Mouse (Mus musculus) ovary, postnatal 36 days (tissue): ENCODE data around the gene St8sia1.
"Not testable (repeated sequence)": the region's sequence is repeated elsewhere in the genome, so short reads cannot be mapped to it uniquely, and the experiment has no call there.

Experiments
- DNase-seq: peaks from one replicate; pipeline ENCODE4 v3.0.0; 2022; ENCODE audit warnings: low spot score, mixed read lengths

Gene St8sia1

DNA sequence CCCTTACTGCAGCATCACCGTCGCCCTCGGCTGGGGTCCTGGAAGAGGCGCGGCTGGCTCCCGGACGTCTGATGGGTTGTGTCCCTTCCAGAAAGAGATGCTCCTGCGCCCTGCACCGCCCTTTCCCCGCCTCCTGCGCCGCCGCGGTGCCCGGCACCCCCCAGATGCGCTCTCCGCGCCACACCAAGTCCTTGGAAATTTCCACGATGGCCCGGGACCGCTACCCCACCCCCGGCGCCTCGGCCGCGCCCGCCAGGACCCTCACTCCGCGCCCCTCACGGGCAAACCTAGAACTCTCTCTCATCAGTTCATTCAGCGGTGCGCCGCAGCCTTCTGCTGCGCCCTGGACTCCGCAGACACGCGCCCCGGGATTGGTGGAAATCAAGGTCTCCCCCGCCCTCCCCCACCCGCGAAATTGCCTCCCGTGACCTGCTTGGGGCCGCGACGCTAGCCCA lies at the start of gene St8sia1:
Gene St8sia1 (minus strand): TSS at position 377 of the 455 bp plus-strand sequence.
- DNase-seq: peak; percentile 14

DNA sequence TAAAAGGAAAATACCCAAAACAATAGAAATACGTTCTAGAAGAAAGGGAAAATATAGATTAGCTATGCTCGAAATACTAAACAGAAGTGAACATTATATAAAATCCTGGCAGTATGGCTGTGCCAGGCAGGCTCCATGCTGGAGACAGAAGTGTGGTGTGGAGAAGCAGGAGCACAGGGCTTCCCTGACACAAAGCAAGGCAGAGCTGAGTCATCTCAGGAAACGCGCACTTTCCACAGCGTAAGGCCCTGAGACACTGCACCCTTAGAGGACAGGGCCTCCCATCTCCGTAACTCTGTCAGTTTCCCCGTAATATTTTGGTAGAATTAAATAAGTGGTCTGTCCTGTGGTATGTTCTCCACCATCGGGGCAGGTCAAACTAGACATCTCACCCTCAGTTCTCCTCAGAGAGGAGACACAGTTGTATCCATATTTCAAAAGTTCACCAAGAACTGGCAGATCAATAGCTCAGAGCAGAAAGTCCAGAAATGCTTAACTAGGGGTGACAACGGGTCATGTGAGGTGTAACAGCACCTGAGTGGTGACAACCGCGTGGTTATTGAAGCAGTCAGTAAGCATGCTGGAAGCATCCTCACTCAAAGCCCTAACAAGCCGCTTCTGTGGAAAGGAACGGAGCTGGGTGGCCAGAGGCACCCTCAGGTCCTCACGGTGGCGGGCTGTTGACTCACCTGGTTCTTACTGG lies 48.4 kb upstream of the St8sia1 start:
- no peak for DNase-seq

DNA sequence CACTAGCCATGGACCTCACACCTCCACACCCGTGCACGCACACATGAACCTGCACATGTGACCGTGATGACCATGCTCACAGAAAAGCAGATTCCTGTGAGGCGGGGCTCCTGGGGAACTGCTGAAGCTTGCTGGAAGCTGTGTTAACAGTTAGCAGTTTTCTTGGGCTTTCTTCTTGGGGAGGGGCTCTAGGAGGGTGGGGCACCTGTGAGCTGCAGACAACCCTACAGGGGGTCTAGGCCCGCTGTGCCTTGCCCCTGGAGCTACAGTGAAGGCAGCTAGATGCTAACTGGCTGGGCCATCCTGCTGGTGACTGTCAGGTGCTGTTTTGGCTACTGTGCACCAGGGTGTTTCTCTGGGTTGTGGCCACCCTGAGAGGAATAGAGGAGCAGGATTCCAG lies 44.6 kb upstream of the St8sia1 start:
- no peak for DNase-seq

DNA sequence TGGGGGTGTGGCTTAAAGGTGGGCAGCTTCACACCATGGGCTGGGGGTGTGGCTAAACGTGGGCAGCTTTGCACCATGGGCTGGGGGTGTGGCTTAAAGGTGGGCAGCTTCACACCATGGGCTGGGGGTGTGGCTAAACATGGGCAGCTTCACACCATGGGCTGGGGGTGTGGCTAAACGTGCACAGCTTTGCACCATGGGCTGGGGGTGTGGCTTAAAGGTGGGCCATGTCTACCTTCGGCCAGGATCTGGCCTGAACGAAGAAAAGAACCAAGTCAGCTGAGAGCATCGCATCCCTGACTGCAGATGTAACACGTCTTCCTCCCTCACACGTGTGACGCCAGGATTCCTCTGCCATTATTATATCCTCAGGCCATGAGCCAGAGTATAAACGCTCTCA lies 41.0 kb upstream of the St8sia1 start:
- DNase-seq: not testable (repeated sequence)

DNA sequence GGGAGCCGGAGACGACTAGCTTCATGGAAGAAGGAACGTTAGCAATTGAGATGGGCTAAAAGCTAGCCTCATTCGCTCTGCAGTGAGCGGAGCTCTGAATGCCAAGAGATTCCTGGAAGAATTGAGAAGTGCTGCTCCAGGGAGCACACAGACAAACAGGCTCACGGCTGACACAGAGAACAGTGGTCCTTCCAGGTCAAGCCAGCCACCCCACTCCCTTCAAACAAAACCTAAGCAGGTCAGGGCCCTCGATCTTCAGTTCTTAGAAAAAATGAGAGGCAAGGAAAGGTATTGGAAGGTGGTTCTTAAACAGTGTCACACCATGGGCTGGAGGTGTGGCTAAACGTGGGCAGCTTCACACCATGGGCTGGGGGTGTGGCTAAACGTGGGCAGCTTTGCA lies 40.5 kb upstream of the St8sia1 start:
- no peak for DNase-seq

DNA sequence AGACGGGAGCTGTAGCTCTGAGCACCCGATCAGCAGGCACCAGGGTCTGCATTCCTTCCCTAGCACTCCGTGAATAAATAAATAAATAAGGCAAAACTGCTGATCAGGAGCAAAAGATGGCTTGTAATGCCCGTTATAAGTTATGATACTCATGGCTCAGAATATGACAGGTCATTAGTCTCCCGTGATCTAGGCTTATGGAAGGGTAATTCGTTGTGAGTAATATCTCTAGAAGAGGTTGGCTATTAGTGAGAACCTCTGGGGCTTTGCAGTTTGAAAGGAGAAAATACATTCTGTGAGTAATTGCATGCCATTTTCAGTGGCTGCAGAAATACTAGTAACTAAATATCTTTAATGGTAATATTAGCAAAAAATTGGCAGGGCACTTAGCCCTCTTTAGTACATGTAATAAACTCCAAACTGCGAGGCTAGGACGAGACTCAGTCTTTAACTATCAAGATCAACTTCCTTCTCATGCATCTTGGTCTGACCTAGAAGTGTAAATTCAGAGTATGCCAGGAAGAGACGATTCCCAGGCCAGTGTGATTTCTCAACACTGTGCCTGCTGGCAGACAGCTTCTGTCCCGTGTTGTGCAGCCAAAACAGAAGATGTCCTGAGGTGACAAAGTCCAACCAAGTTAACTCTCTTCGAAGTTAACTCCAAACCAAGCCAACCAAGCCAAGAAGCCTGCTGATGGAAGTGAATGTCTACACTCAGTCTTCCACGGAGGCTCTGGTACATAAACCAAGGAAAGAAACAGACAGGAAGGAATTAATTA lies 34.2 kb upstream of the St8sia1 start:
- no peak for DNase-seq

DNA sequence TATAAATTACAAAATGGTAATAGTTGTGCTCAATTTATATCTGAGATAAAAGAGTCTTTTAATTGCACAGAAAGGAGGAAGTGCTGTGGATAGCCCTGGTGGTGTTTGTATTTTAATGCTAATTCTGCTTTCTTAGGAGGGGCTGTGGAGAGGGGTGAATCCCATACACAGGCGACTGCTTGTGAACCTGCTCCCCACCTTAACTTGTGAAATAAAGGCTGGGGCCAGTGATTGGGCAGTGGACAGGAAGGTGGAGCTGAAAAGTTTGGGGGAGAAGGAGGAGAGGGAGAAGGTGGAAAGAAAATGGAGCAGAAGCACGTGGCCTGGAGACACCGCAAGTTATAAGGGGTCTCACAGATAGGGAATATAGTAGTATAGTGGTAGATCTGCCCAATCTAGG lies 32.6 kb upstream of the St8sia1 start:
- no peak for DNase-seq

DNA sequence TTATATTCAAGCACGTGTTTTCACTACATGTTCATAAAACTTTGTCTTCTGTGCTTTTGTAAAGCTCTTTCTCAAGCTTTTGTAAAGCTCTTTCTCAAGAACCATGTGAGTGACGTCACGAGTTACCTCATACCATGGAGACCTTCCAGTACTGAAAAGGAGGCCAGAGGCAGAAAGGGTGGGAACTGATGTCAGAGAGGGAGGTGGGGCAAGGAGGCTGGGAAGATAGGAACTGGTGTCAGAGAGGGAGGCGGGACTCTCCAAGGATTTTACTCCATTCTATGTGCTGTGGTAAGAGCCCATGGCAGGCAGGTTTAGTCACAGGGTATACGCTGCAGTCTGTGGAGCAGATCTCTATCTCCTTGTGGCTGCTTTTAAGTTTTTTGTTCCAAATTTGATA lies 31.3 kb upstream of the St8sia1 start:
- no peak for DNase-seq

DNA sequence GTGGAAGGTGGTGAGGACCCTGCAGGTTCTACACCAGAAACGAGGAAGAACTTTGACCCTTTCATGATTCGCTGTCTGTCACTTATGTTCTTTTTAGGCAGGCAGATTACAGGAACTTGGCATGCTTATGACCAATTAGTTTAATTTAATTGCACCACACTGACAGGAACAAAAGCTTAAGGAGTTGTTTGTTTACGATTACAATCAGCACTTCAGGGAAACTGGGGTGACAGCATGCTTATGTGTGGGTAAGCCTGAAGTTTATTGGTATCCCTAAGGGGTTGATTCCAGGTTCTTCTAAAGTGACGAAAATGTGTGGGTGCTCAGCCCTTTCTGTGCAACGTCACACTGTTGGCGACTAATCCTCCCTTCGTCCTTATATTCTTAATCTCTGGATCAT lies 30.6 kb upstream of the St8sia1 start:
- DNase-seq: no peak

DNA sequence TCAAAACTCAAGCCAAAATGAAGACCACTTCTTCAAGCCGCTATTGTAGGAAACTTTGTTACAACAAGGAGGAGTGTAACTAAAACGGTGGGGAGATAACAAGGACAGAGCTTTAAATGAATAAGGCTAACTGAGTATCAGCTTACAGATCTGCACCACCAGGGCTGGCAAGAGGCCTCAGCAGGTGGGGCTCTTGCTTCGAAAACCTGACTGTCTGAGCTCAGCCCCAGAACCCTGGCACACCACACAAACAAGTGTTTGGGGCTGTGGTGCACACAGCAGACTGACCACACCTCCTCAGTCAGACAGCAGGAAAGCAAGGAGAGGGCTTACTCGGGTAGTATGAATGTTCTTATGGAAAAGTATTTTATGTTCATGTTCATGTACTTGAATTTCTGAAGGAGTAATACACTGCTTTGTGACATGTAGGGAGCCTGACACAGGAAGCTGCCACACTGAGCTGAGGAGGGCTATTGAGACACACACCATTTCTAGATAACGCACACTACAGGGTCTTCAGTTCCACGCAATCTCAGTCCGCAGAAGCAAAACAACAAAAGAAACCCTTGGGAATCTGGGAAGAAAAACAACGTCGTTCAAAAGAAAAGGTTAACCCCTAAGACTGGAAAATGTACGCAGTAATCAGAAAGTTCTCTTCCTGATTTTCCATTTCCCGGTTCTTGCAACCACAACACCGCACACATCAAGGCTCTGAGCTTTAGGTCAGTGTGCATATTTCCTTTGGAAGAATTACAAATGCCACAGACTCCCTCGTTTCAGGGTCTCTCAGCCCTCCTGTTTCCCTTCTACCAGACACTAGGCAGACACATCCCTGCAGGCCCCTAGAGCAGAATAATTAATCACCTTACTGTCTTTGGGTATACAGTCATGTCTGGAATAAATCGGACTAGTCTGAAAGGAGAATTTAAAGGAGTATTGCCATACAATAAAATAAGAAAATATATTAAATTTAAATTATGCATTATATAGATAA lies 29.8 kb upstream of the St8sia1 start:
- no peak for DNase-seq

DNA sequence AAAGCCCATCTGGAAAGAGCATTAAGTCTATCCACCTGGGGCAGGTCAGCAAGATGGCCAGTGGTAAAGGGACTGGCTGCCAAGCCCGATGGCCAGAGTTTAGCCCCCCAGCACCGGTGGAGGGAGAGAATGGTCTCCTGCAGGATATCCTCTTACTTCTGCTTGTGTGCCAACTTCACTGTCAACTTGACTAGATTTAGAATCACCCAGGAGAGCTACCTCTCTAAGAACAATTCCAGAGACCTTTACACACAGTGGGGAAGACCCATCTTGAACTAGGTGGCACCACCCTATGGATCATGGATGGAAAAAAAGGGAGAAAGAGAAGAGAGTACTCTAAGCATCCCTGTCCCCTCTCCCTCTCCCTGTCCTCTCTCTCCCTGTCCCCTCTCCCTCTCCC lies 28.7 kb upstream of the St8sia1 start:
- DNase-seq: no peak

DNA sequence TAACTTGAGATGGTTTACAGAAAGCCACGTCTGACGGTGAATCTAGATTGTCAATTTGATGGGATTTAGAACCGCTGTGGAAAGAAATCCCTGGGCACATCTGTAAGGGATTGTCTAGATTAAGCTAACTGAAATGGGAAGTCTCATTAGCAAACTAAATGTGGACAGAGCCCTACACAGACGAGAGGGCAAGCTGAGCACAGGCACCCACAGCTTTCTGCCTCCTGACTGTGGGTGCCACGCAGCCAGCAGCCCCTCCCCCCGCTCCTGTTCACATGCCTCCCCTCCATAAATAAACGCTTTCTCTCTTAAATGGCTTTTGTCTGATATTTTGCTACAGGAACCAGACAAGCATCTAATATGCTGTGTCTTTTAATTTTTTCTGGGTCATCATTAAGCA lies 27.8 kb upstream of the St8sia1 start:
- no peak for DNase-seq

DNA sequence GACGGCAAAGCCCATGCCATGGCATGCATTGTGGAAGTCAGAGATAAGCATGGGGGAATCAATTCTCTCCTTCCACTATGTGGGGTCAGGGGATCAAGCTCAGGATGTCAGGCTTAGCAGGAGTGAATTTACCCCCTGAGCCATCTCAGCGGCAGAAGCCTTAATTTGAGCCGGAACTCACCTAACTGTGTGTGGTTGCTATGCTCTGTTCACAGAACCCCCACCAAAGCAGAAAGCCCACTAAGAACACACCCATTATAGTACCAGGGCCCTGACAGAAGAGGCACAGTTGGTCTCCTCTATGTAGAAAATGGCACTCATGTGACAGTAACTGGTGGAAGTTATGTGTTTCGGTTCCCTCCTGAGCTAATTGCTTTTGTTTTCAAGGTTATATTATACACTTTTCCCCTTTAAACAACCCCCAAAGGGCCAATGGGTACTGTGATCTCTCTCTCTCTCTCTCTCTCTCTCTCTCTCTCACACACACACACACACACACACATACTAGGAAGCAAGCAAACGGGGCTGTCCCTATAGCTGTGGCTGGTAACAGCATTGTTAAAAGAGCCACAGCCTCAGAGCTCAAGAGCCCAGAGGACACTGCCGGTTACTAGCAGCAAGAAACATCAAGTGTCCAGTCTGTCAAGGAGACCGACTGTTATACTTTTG lies 27.3 kb upstream of the St8sia1 start:
- DNase-seq: no peak

DNA sequence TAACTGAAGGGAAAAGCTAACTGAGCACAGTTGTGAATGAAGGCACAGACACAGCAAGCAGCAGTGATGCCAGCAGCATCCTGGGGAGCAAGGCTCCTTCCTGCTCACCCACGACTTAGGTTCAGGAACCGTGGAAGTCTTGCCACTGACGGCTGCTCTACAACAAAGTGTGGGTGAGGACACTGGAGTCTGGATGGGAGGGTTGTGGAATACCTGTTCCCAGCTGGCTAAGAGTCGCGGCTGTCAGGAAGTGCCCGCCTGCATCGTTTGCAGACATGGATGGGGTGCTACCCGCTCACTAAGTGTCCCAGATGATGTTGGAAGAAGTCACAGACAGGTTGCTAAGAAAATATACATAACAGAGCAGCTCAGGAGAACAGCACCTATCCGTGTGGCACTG lies 26.3 kb upstream of the St8sia1 start:
- DNase-seq: no peak

DNA sequence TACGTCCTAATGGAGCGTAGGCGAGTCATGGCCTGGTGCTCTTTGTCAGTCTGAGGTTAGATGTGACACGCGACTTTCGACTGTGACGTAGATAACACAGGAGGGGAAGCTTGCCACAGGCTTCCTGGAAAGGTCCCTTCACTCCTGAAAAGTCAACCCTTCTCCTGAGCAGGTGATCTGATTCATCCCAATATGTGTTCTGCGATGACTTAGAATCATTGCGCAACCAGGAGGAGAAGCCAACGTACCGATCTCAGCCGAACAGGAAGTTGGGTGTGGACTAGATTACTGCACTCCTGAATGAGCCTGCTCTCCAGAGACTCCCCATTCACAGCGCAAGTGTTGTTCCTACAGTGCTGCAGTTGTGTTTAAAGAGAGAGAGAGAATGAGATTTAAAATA lies 25.2 kb upstream of the St8sia1 start:
- no peak for DNase-seq

DNA sequence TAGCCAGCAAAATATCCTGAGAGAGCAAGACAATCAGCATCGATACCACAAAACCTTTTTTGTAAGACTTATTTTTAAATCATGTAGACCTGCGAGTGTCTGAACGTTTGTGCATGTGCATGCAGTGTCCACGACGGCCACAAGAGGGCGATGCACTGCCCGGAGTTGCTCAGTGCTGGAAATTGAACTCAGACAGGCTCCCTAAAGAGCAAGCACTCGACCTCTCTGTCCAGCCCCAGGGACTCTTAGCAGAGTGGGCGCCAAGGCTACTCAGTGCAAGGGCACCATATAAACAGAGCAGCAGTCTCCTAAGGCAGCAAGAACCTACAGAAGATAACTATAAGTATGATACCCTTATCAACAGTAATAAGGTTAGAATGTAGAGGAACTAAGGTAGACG lies 24.5 kb upstream of the St8sia1 start:
- DNase-seq: peak; percentile 62

DNA sequence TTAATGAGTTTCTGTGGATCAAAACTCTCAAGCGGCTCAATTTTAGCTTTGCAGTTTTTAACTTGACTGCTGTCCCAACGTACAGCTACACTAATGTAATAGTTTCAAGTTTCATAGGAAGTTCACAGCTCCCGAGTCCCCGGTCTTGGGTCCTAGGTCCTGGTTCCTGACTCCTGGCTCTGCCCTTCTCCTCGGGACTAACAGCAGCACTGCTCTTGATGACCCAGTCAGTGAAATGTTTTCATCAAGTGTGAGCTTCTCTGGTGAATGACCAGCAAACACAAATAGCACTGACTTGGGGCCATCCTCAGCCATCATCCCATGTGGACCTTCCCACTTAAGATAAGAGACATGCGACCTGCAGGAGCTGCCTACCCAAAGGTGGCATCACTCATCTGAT lies 24.0 kb upstream of the St8sia1 start:
- no peak for DNase-seq

DNA sequence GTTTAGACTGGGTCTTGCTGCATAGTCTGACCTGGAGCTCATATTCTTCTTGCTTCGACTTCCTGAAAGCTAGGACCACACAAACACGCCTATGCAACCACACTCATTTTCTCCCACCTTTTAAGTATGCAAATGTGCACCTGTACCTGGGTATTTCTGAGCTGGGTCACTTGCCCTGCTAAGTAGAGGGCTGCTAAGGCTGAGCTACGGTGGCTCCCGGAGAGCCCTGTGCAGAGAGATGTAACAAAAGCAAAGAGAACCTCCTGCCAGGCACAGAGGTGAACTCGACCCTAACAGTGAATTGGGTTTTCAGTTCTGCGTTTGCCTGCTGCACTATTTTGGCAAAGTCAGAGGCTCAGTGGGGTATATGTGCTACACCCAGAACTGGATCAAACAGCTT lies 23.4 kb upstream of the St8sia1 start:
- DNase-seq: no peak

DNA sequence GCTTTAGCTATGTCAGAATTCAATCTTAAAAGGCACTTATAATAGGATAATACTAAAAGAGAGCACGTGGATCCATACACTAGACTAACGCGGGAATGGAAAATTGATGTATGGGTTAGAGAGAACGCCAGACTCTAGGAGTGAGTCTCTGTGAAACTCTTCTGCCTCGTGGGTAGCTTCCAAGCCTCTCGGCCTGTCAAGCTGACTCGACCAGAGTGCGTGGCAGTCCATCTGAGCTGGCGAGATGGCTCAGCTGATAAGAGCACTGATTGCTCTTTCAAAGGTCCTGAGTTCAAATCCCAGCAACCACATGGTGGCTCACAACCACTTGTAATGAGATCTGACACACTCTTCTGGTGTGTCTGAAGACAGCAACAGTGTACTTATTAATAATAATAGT lies 22.5 kb upstream of the St8sia1 start:
- not testable (repeated sequence) for DNase-seq

DNA sequence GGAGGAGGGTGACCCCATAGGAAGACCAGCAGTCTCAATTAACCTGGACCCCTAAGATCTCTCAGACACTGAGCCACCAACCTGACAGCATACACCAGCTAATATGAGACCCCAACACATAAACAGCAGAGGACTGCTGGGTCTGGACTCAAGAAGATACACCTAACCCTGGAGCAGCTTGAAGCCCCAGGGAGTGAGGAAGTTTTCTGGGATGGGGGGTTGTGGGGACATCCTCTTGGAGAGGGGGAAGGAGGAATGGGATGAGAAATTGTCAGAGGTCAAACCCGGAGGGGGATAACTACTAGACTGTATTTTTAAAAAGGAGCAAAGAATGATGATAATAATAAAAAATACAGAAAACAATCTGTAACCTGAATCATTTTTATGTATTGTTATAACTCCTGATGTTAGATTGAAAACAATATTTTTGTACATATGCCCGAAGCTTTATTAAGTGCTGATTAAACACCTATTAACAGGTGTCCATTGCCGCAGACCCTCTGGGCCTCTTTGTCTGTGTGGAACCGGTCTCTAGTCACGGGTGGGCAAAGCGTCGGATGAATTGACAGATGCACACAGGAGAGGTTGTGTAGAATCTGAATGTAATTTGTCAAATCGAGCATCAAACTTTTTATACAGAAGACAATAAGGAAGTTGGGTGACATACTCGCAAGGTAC lies 21.4 kb upstream of the St8sia1 start:
- DNase-seq: not testable (repeated sequence)
